In the genomic region with DNA sequence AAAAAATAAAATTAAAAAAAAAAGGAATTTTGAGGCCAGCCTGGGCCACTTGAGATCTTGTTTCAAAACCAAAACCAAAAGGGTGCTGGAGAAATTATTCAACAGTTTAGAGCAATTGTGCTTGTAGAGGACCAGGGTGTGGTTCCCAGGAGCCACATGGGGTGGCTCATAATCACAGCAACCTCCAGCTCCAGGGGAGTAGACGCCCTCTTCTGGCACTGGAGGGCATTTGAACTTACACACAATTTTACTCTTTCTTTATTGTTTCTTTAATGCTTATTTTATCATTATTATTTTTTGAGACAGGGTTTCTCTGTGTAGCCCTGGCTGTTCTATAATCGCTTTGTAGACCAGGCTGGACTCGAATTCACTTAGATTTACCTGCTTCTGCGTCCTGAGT, we compare ENCODE assay signal across 10 mouse cellular contexts. TPM values are rescaled to one million over a fixed set of nuclear protein-coding genes. Genes with fewer than 3 reads are reported as not detected.
DNase-seq lines count a peak whose midpoint lies in the region; ATAC-seq and TF ChIP-seq lines count a peak whose summit lies in the region.
"Had no signal": no experiment of that assay in that cellular context is flagged by ENCODE, and none has a peak within 500 bp of the region (broad histone marks: within the 10 kb centered on the region; RNA-seq: fewer than 3 reads in every experiment).

No protein-coding gene starts in this region.

- WGBS in heart, adult 2 months: 35% methylated on average over 4 of the region's 4 CpGs
- 34% methylated on average over 4 of the region's 4 CpGs for WGBS in neural tube, embryonic 13.5 days
- WGBS in hindbrain, embryonic 15.5 days: 40% methylated on average over 4 of the region's 4 CpGs

- peaks cover 6% of the 10 kb centered on the region for H3K79me2 ChIP-seq in heart, adult 2 months (replicated peaks; ENCODE audit: control insufficient read depth, insufficient read depth, low read length)

- H3K9ac ChIP-seq in heart, adult 2 months (ENCODE audit: low read depth, low read length): no peak overlapping the region
- H3K9ac ChIP-seq in neural tube, embryonic 13.5 days: no peak overlapping the region
- no peak overlapping the region for H3K9ac ChIP-seq in hindbrain, embryonic 15.5 days

- intact Hi-C loops in heart, adult 2 months (cut with DNase I): no loop called here
- intact Hi-C loops in heart, postnatal 36 days (cut with DNase I): no loop called here

- TF ChIP-seq POLR2A in heart, adult 2 months (IDR thresholded peaks at IDR 0.05; ENCODE audit: insufficient read depth, low read depth, low read length): no peak

- H3K4me1 ChIP-seq in heart, adult 2 months (ENCODE audit: control insufficient read depth, insufficient read depth, low read length): peaks cover 3% of the 10 kb centered on the region
- peaks cover 35% of the 10 kb centered on the region for H3K4me1 ChIP-seq in neural tube, embryonic 13.5 days (replicated peaks)
- peaks cover 24% of the 10 kb centered on the region for H3K4me1 ChIP-seq in hindbrain, embryonic 15.5 days (replicated peaks)

- no peaks in the 10 kb centered on the region for H3K9me3 ChIP-seq in neural tube, embryonic 13.5 days
- H3K9me3 ChIP-seq in hindbrain, embryonic 15.5 days: no peaks in the 10 kb centered on the region

- no peak for DNase-seq in heart, adult 2 months
- no peak for DNase-seq in heart, postnatal 36 days
- DNase-seq in neural tube, embryonic 10.5 days (ENCODE audit: extremely low spot score, low spot score): no peak
- DNase-seq in urinary bladder, postnatal 36 days (ENCODE audit: low spot score in 2 of 2): no peak
- no peak for DNase-seq in cerebellum, postnatal 14 days
- no peak for DNase-seq in urinary bladder, postnatal 10 days (ENCODE audit: low spot score)
- DNase-seq: cerebellum, adult 9-10 months had no signal

- ATAC-seq in neural tube, embryonic 13.5 days (ENCODE audit: low read depth): no peak
- ATAC-seq in hindbrain, embryonic 15.5 days (ENCODE audit: low FRiP score, low read depth): no peak

- H3K4me2 ChIP-seq in neural tube, embryonic 13.5 days: 0 out of 2 replicates have a peak overlapping the region, but pooled peaks have one; percentile 83
- 0 out of 2 replicates have a peak overlapping the region, but pooled peaks have one; percentile 67 for H3K4me2 ChIP-seq in hindbrain, embryonic 15.5 days

- H3K36me3 ChIP-seq in heart, adult 2 months (ENCODE audit: control insufficient read depth, insufficient read depth, low read length): no peaks in the 10 kb centered on the region
- peaks cover 2% of the 10 kb centered on the region; the same call in 1 of the 2 replicates for H3K36me3 ChIP-seq in neural tube, embryonic 13.5 days
- no peaks in the 10 kb centered on the region for H3K36me3 ChIP-seq in hindbrain, embryonic 15.5 days

- no peak for TF ChIP-seq EP300 in heart, adult 2 months (IDR thresholded peaks at IDR 0.05; ENCODE audit: insufficient read depth, low read depth, low read length)

- H3K4me3 ChIP-seq in heart, adult 2 months: no peak overlapping the region
- H3K4me3 ChIP-seq in neural tube, embryonic 13.5 days: peak overlapping the region; percentile 97; the same call in 1 of the 2 replicates
- H3K4me3 ChIP-seq in hindbrain, embryonic 15.5 days: no peak overlapping the region

- H3K27ac ChIP-seq in heart, adult 2 months: no peak overlapping the region
- H3K27ac ChIP-seq in neural tube, embryonic 13.5 days (replicated peaks): no peak overlapping the region
- H3K27ac ChIP-seq in hindbrain, embryonic 15.5 days (replicated peaks): no peak overlapping the region
- H3K27ac ChIP-seq: macrophage had no signal

- TF ChIP-seq CTCF in heart, adult 2 months (IDR thresholded peaks at IDR 0.05): peak; percentile 17; the same call in 1 of the 2 replicates

- H3K27me3 ChIP-seq in heart, adult 2 months (ENCODE audit: control insufficient read depth, insufficient read depth, low read length): no peaks in the 10 kb centered on the region
- H3K27me3 ChIP-seq in neural tube, embryonic 13.5 days: no peaks in the 10 kb centered on the region
- H3K27me3 ChIP-seq in hindbrain, embryonic 15.5 days: no peaks in the 10 kb centered on the region

RNA-seq across cellular contexts. Expression of a gene that starts 0.9 kb away (rescaled TPM):
- total RNA-seq in heart, adult 2 months (2021): 10 to 100 TPM; 71.1 to 73.9 TPM
- 96.3 and 140 TPM in 2 replicates for polyA plus RNA-seq in heart, adult 2 months (2012; rRNA removed)
- total RNA-seq in heart, postnatal 36 days (2021): 10 to 100 TPM; 75.4 to 81.3 TPM
- 123 and 147 TPM in 2 replicates for polyA plus RNA-seq in neural tube, embryonic 13.5 days (2015; fragmentation: Nextera tagmentation; extraction: Ambion mirVana)
- 129 and 136 TPM in 2 replicates for polyA plus RNA-seq in hindbrain, embryonic 15.5 days (2015; fragmentation: Nextera tagmentation; extraction: Ambion mirVana)

RNA-seq across cellular contexts. Expression of a gene that starts 34.7 kb away (rescaled TPM):
- 1,000 to 10,000 TPM in 1 of 2 experiments, 100 to 1,000 TPM in 1; 987 to 1,141 TPM for total RNA-seq in heart, adult 2 months (2021)
- 422 and 713 TPM in 2 replicates for polyA plus RNA-seq in heart, adult 2 months (2012; rRNA removed)
- 1,000 to 10,000 TPM; 1,074 to 1,088 TPM for total RNA-seq in heart, postnatal 36 days (2021)
- 296 and 366 TPM in 2 replicates for polyA plus RNA-seq in neural tube, embryonic 13.5 days (2015; fragmentation: Nextera tagmentation; extraction: Ambion mirVana)
- 368 and 369 TPM in 2 replicates for polyA plus RNA-seq in hindbrain, embryonic 15.5 days (2015; fragmentation: Nextera tagmentation; extraction: Ambion mirVana)
